Mouse (Mus musculus): Measurements from ENCODE around the gene Dtnbp1. TPM values are rescaled to one million over a fixed set of nuclear protein-coding genes. Genes with fewer than 3 reads are reported as not detected.

The Dtnbp1 gene
- total RNA-seq, 2 experiments from 2014 or later, result 55.4 to 67.5 TPM

DNA sequence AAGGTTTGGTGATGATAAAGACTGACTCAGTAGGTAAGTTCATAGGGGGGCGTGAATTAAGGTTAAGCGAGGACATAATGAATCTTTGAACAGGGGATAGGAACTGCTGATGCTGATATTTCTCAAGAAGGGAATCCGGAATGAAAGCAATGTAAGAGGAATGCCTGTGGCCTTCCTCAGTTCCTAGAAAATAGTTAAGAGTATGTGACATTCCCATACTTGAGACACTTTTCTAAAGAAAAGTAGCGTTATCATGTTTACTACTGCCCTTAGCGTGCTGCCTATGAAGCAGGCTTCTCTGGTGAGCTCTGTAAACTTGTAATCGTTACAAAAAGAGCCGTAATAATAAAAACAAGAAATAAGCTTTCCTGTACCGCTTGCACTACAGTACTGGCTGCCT, 44.9 kb downstream of the Dtnbp1 start:
- intact Hi-C loops (cut with DNase I), result no loop called here
- DNase-seq, result no peak
- Histone ChIP-seq H3K4me3 (no peak overlapping the region), H3K27ac (no peak overlapping the region)
- TF ChIP-seq CTCF (IDR thresholded peaks at IDR 0.05), result no peak

- DNase-seq, result no peak
- no peak for TF ChIP-seq CTCF (IDR thresholded peaks at IDR 0.05)
- Histone ChIP-seq H3K4me3 (no peak overlapping the region), H3K27ac (no peak overlapping the region)
- intact Hi-C loops (cut with DNase I), result no loop called here
Observed at GRCm38 (mm10) chr13:44955781-44956180, 46.2 kb downstream of the Dtnbp1 start.

DNA sequence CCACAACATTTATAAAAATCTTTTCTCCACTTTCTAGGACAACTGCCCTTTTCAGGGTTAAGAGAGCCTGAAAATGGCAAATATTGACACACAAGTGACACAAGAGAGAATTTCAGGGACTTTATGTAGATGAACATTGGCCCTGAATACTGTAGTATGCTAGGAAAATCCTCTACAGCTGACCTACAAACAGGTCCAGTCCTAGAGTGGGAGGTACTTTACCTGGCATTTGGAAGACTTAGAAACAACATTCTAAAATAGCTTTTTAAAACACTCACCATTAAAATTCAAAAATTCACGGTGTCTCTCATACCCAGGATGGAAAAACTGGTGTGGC, 47.7 kb downstream of the Dtnbp1 start:
- Histone ChIP-seq H3K27ac (no peak overlapping the region), H3K4me3 (no peak overlapping the region)
- intact Hi-C loops (cut with DNase I), result loop anchor here (5.0 kb wide), 1 partner anchor 197 kb away; no protein-coding TSS in a partner anchor
- TF ChIP-seq CTCF (IDR thresholded peaks at IDR 0.05), result no peak
- DNase-seq, result no peak

- Histone ChIP-seq H3K4me3 (no peak overlapping the region), H3K27ac (no peak overlapping the region)
- no peak for DNase-seq
- TF ChIP-seq CTCF (IDR thresholded peaks at IDR 0.05), result no peak
- intact Hi-C loops (cut with DNase I), result loop anchor here (5.0 kb wide), 1 partner anchor 196 kb away; no protein-coding TSS in a partner anchor
Observed at GRCm38 (mm10) chr13:44953546-44954231, 48.3 kb downstream of the Dtnbp1 start.

DNA sequence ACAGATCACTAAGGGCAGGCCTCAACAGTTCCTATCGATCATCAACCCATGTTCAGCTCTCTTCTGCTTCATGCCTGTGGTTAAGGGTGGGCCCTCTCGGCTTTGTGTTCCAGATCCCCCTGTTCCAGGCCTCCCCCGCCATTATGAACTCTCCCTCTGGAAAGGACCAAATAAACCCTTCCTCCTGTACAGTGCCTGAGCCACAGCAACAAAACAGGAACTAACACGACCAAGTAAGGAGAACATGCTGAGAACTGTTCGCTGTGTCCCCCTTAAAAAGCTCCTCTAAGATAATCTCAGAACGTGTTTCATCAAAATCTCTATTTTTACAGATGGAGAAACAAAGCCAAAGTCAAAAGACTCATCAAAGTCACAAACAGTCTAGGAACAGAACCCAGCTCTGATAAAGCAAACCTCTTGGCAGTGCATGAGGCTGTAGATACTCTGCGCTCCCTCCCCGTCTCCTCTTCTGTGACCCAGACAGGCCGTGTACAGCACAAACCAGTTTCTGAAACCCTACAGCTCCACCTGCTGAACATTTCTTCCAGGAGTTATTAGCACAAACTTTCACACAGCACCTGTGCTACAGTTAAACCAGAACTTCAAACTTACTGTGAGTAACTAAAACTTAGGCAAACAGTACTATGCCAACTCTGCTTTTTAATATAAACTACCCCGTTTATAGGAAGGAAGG, 49.4 kb downstream of the Dtnbp1 start:
- intact Hi-C loops (cut with DNase I), result loop anchor here (5.0 kb wide), 1 partner anchor 195 kb away; no protein-coding TSS in a partner anchor
- peak; percentile 32 for DNase-seq
- Histone ChIP-seq H3K4me3 (no peak overlapping the region), H3K27ac (no peak overlapping the region)
- peak; percentile 54 for TF ChIP-seq CTCF (IDR thresholded peaks at IDR 0.05)

GRCm38 (mm10) chr13:44948320-44949250, 53.4 kb downstream of the Dtnbp1 start:
- no peak overlapping the region for H3K4me3 ChIP-seq
- TF ChIP-seq CTCF (IDR thresholded peaks at IDR 0.05), result no peak
- DNase-seq, result no peak
- no peak overlapping the region for H3K27ac ChIP-seq
- intact Hi-C loops (cut with DNase I), result no loop called here

- Histone ChIP-seq H3K27ac (no peak overlapping the region), H3K4me3 (no peak overlapping the region)
- no peak for DNase-seq
- intact Hi-C loops (cut with DNase I), result no loop called here
- TF ChIP-seq CTCF (IDR thresholded peaks at IDR 0.05), result no peak
Observed at GRCm38 (mm10) chr13:44946880-44947635, 54.9 kb downstream of the Dtnbp1 start.

DNA sequence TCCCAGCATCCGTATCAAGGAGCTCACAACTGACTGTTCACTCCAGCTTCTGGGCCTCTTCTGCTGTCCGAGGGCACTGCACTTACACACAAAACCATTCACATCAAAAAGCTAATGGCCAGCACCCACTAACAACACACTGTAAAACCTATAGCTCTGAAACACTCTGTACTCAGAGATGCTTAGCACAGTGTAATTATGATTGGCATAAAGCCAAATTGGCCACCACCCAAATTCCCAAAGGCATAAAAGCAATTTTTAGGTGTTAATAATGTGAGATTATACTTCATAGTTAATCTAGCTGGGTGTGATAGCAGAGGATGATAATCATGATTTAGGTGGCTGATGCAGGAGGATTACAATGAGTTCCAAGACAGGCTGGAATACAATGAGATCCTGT, 58.3 kb downstream of the Dtnbp1 start:
- TF ChIP-seq CTCF (IDR thresholded peaks at IDR 0.05), result no peak
- intact Hi-C loops (cut with DNase I), result no loop called here
- no peak overlapping the region for H3K4me3 ChIP-seq
- DNase-seq, result no peak
- H3K27ac ChIP-seq, result no peak overlapping the region

DNA sequence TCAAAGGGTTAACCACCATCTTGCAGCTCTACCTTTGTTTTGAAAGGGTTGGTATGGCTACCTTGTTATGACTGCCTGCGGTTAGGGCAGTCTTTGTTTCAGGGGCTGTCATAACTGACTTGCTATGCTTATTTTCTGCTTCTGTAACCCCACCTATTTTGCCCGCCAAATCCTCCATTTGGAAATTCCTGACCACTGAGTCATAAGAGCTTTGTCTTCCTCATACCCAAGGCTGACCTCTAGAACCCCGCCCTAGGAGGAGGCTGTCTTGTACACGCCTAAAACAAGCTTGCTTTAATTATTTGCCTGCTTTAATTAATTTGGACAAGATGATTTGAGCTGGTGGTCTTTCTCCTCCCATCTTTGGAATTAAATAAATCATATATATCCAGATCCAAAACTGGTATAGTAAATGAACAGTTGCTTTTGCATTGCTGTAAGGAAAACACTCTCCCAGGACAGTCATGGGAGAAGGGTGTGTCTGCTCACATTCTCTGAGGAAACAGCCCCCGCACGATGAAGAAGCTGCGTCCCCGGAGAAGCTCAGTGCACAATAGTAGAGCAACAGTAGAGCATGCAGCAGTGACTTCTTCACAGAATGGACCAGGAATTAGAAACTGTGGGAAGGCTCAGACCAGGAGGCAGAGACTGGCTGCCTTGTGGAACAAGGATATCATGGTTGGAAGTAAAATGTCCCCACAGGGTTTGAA, 62.5 kb downstream of the Dtnbp1 start:
- TF ChIP-seq CTCF (IDR thresholded peaks at IDR 0.05), result no peak
- no peak for DNase-seq
- peak overlapping the region; percentile 31; the same call in 1 of the 2 replicates for H3K27ac ChIP-seq
- H3K4me3 ChIP-seq, result no peak overlapping the region
- intact Hi-C loops (cut with DNase I), result no loop called here

GRCm38 (mm10) chr13:44937681-44938080, 64.3 kb downstream of the Dtnbp1 start:
- Histone ChIP-seq H3K27ac (no peak overlapping the region), H3K4me3 (no peak overlapping the region)
- intact Hi-C loops (cut with DNase I), result no loop called here
- no peak for TF ChIP-seq CTCF (IDR thresholded peaks at IDR 0.05)
- DNase-seq, result no peak

DNA sequence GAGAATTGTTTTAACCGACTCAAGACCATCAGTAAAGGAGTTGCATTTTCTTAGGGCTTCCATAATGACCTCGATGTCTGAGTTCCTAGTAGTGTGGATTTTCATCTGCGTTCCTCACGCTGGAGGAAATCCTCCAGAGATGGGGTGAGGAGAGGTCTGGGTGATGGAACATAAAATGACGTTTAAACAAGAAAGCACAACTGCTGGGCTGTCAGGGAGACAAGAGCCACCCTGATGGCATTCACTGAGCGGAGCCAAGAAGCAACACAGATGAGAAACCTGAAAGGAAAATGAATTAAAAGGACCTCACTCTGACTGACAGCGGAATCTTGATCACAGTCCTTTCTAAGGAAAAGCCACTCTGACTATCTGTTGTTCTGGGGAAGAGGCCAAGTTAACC, 68.4 kb downstream of the Dtnbp1 start:
- intact Hi-C loops (cut with DNase I), result no loop called here
- H3K4me3 ChIP-seq, result no peak overlapping the region
- no peak overlapping the region for H3K27ac ChIP-seq
- TF ChIP-seq CTCF (IDR thresholded peaks at IDR 0.05), result no peak
- no peak for DNase-seq
